Mouse (Mus musculus) hindbrain, embryonic 11.5 days (tissue): ENCODE measurements around the gene Gadd45b. TPM values are rescaled to one million over a fixed set of nuclear protein-coding genes. Genes with fewer than 3 reads are reported as not detected.
A peak's percentile ranks its signal among the peaks of the same experiment; 100 is the strongest.

Experiments
- ATAC-seq: fragments of 200-750 bp; cut with Nextera tagmentation; 2 replicates; pipeline ENCODE4 v1.8.0; 2017; ENCODE audit warnings: mild to moderate bottlenecking, moderate TSS enrichment, moderate library complexity; ENCODE audit not compliant: low FRiP score
- DNase-seq: peaks from one replicate; pipeline ENCODE4 v3.0.0-alpha.2; 2015; ENCODE audit warnings: low spot score
- H3K27ac ChIP-seq: fragments of 300-500 bp; sonication (generic); 2 replicates; pipeline ENCODE4 v1.5.1; 2014; ENCODE audit warnings: mild to moderate bottlenecking, low read depth, low read length
- H3K27me3 ChIP-seq: fragments of 300-500 bp; sonication (generic); 2 replicates; pipeline ENCODE4 v1.6.1; 2014; ENCODE audit warnings: mild to moderate bottlenecking, low read length, moderate library complexity, mixed read lengths; ENCODE audit not compliant: control insufficient read depth, insufficient read depth
- H3K36me3 ChIP-seq: fragments of 300-500 bp; sonication (generic); 2 replicates; pipeline ENCODE4 v1.6.1; 2014; ENCODE audit warnings: mild to moderate bottlenecking, low read length, moderate library complexity, mixed read lengths; ENCODE audit not compliant: control insufficient read depth, insufficient read depth
- H3K4me1 ChIP-seq: fragments of 300-500 bp; sonication (generic); replicated peaks from 2 replicates; pipeline ENCODE4 v1.6.1; 2014; ENCODE audit warnings: low read length, mixed read lengths; ENCODE audit not compliant: control insufficient read depth, insufficient read depth
- H3K4me2 ChIP-seq: fragments of 300-500 bp; sonication (generic); replicated peaks from 2 replicates; pipeline ENCODE4 v1.6.1; 2014; ENCODE audit warnings: mild to moderate bottlenecking, low read depth, low read length
- H3K4me3 ChIP-seq: fragments of 300-500 bp; sonication (generic); 2 replicates; pipeline ENCODE4 v1.5.1; 2014; ENCODE audit warnings: low read depth, low read length
- H3K9ac ChIP-seq: fragments of 300-500 bp; sonication (generic); 2 replicates; pipeline ENCODE4 v1.6.1; 2014; ENCODE audit warnings: low read depth, low read length
- H3K9me3 ChIP-seq: fragments of 300-500 bp; sonication (generic); 2 replicates; pipeline ENCODE4 v1.6.1; 2016; ENCODE audit warnings: low read length; ENCODE audit not compliant: control insufficient read depth
- WGBS: fragments of 180-500 bp; shearing (Covaris S2); extraction: QIAGEN DNeasy Blood & Tissue Kit; methylation state at CpG from one replicate; pipeline ENCODE4 v1.1.7; 2014; 5-methylcytosine and 5-hydroxymethylcytosine counted together
- polyA plus RNA-seq: library from polyadenylated mRNA; unstranded; fragments of >200 nt; fragmentation: Nextera tagmentation; extraction: Ambion mirVana; gene quantifications from 2 replicates; pipeline ENCODE4 v1.2.1, GENCODE M21; 2014

Gadd45b gene
- polyA plus RNA-seq, 1 experiment from 2014 or later = 13.8 TPM

- Histone ChIP-seq H3K36me3 (no peaks in the 10 kb centered on the region), H3K4me3 (no peak overlapping the region), H3K9me3 (no peaks in the 10 kb centered on the region), H3K9ac (no peak overlapping the region), H3K4me2 (no peak overlapping the region), H3K27me3 (peaks cover 3% of the 10 kb centered on the region; the same call in 1 of the 2 replicates), H3K27ac (no peak overlapping the region), H3K4me1 (no peaks in the 10 kb centered on the region)
- no peak for ATAC-seq
- 63% methylated on average over 14 of the region's 14 CpGs for WGBS
- no peak for DNase-seq
Measured at GRCm38 (mm10) chr10:80946684-80947437, 17.0 kb downstream of the Gadd45b start.

DNA sequence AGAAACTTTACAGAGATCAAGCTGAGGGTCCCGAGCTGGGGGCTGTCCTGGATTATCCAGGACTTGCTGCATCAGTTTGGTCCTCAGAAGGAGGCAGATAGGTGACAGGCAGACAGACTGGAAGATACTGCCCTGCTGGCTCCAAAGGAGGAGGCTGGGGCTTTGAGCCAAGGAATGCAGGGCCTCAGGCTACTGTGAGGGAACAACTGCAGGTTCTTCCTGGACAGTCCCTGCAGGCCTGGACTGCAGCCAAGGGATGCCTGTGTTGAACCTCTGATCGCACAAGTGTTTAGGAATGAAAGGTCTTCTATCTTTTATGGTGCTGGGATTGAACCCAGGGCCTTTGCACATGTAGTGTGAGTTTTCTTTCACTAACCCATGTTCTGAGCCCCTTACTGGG is 17.9 kb downstream of the Gadd45b start:
- Histone ChIP-seq H3K27ac (0 out of 2 replicates have a peak overlapping the region, but pooled peaks have one; percentile 30), H3K4me3 (no peak overlapping the region), H3K9ac (no peak overlapping the region), H3K36me3 (no peaks in the 10 kb centered on the region), H3K9me3 (no peaks in the 10 kb centered on the region), H3K27me3 (peaks cover 3% of the 10 kb centered on the region; the same call in 1 of the 2 replicates), H3K4me1 (no peaks in the 10 kb centered on the region), H3K4me2 (no peak overlapping the region)
- ATAC-seq = no peak
- 63% methylated on average over 2 of the region's 2 CpGs for WGBS
- no peak for DNase-seq

DNA sequence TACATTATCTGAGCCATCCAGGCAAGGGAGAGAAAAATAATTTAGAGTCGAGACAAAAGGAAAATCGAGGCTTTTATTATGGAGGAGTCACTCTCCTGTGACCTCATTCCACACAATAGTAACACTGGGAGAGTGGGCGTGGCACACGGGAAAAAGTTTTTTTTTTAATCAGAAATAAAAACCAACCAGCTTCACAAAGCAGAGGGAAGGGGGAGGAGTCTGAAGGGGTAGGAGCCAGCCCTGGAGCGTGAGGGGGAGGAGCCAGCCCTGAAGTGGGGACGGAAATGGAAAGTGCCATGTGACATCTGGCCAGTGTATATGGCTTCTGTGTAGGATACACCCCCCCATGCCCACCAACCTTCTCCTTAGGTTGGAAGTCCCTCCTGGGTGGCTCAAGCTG is 18.7 kb downstream of the Gadd45b start:
- Histone ChIP-seq H3K4me3 (no peak overlapping the region), H3K4me1 (no peaks in the 10 kb centered on the region), H3K4me2 (no peak overlapping the region), H3K36me3 (no peaks in the 10 kb centered on the region), H3K27ac (no peak overlapping the region), H3K9me3 (no peaks in the 10 kb centered on the region), H3K9ac (no peak overlapping the region), H3K27me3 (peaks cover 3% of the 10 kb centered on the region; the same call in 1 of the 2 replicates)
- WGBS = 39% methylated on average over 6 of the region's 6 CpGs
- no peak for DNase-seq
- ATAC-seq = no peak; the same call in 1 of the 2 replicates

- Histone ChIP-seq H3K27ac (no peak overlapping the region), H3K4me3 (no peak overlapping the region), H3K9me3 (no peaks in the 10 kb centered on the region), H3K9ac (no peak overlapping the region), H3K27me3 (peaks cover 3% of the 10 kb centered on the region; the same call in 1 of the 2 replicates), H3K36me3 (no peaks in the 10 kb centered on the region), H3K4me1 (no peaks in the 10 kb centered on the region), H3K4me2 (no peak overlapping the region)
- DNase-seq (no peak), ATAC-seq (no peak)
- 66% methylated on average over 3 of the region's 3 CpGs for WGBS
Measured at GRCm38 (mm10) chr10:80949081-80949480, 19.2 kb downstream of the Gadd45b start.

DNA sequence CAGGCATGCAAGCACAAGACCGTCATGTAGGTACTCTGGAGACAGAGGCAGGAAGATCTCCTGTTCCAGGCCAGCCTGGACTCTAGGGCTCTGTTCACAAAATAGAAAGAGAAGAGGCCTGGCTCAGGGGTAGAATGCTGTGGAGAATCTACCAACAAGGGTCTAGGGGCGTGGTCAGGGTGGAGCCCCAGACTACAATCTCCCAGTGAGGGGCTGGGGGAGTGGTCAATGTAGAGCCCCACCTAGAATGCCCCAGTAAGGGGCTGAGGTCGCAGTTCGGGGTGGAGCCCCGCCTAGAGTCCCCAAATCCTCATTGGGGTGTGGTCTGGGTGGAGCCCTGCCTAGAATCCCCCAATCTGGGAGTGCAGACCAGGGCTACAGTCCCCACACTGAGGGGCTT is 20.4 kb downstream of the Gadd45b start:
- H3K9ac ChIP-seq = no peak overlapping the region
- H3K27me3 ChIP-seq = peaks cover 3% of the 10 kb centered on the region; the same call in 1 of the 2 replicates
- no peaks in the 10 kb centered on the region for H3K9me3 ChIP-seq
- DNase-seq (no peak), ATAC-seq (no peak)
- no peak overlapping the region for H3K4me3 ChIP-seq
- no peaks in the 10 kb centered on the region for H3K4me1 ChIP-seq
- no peak overlapping the region for H3K27ac ChIP-seq
- 23% methylated on average over 5 of the region's 5 CpGs for WGBS
- no peak overlapping the region for H3K4me2 ChIP-seq
- H3K36me3 ChIP-seq = no peaks in the 10 kb centered on the region

- Histone ChIP-seq H3K27ac (no peak overlapping the region), H3K9ac (no peak overlapping the region), H3K36me3 (no peaks in the 10 kb centered on the region), H3K4me3 (no peak overlapping the region), H3K4me1 (no peaks in the 10 kb centered on the region), H3K27me3 (peaks cover 3% of the 10 kb centered on the region; the same call in 1 of the 2 replicates), H3K9me3 (no peaks in the 10 kb centered on the region), H3K4me2 (no peak overlapping the region)
- DNase-seq = no peak
- 76% methylated on average over 10 of the region's 10 CpGs for WGBS
- no peak for ATAC-seq
Measured at GRCm38 (mm10) chr10:80951761-80952390, 22.0 kb downstream of the Gadd45b start.

DNA sequence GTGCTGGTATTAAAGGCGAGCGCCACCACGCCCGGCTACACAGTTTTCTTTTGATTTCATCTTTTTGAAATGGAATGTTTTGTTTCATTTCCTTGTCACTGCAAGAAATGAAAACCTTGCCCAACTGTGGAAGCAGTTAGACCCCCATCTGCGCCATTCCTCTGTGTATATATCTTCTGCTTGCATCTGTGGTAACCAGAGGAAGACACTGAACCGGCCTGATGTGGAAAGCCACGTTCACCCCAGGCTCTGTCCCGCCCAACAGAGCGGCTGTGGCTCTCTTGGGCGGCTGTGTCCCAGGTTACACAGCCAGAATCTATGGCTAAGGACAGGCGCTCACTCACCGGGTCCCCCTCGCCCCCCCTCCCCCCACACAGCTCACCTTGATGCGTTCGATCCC is 22.6 kb downstream of the Gadd45b start:
- H3K27ac ChIP-seq = no peak overlapping the region
- H3K9me3 ChIP-seq = no peaks in the 10 kb centered on the region
- 75% methylated on average over 15 of the region's 15 CpGs for WGBS
- no peak overlapping the region for H3K4me2 ChIP-seq
- no peak for DNase-seq
- H3K36me3 ChIP-seq = no peaks in the 10 kb centered on the region
- H3K4me1 ChIP-seq = no peaks in the 10 kb centered on the region
- no peak overlapping the region for H3K9ac ChIP-seq
- ATAC-seq = no peak
- H3K4me3 ChIP-seq = no peak overlapping the region
- peaks cover 3% of the 10 kb centered on the region; the same call in 1 of the 2 replicates for H3K27me3 ChIP-seq

- Histone ChIP-seq H3K4me3 (no peak overlapping the region), H3K4me1 (no peaks in the 10 kb centered on the region), H3K27me3 (peaks cover 3% of the 10 kb centered on the region; the same call in 1 of the 2 replicates), H3K9ac (no peak overlapping the region), H3K4me2 (no peak overlapping the region), H3K27ac (no peak overlapping the region), H3K9me3 (no peaks in the 10 kb centered on the region), H3K36me3 (no peaks in the 10 kb centered on the region)
- WGBS = 84% methylated on average over 13 of the region's 13 CpGs
- ATAC-seq (no peak), DNase-seq (no peak)
Measured at GRCm38 (mm10) chr10:80954415-80954814, 24.5 kb downstream of the Gadd45b start.

GRCm38 (mm10) chr10:80954843-80955242 is 25.0 kb downstream of the Gadd45b start:
- ATAC-seq = no peak
- Histone ChIP-seq H3K4me1 (no peaks in the 10 kb centered on the region), H3K4me3 (no peak overlapping the region), H3K9ac (no peak overlapping the region), H3K9me3 (no peaks in the 10 kb centered on the region), H3K4me2 (no peak overlapping the region), H3K27me3 (peaks cover 3% of the 10 kb centered on the region; the same call in 1 of the 2 replicates), H3K27ac (no peak overlapping the region), H3K36me3 (no peaks in the 10 kb centered on the region)
- no peak for DNase-seq
- 73% methylated on average over 6 of the region's 6 CpGs for WGBS
